Mouse (Mus musculus) thymus, postnatal 36 days (tissue): ENCODE measurements around the gene B3gnt6.

Source experiments
- DNase-seq, 2 experiments: peaks; one replicate each; pipeline ENCODE4 v3.0.0; 2022; ENCODE audit warnings: mixed read lengths in 2 of 2

B3gnt6 gene

DNA sequence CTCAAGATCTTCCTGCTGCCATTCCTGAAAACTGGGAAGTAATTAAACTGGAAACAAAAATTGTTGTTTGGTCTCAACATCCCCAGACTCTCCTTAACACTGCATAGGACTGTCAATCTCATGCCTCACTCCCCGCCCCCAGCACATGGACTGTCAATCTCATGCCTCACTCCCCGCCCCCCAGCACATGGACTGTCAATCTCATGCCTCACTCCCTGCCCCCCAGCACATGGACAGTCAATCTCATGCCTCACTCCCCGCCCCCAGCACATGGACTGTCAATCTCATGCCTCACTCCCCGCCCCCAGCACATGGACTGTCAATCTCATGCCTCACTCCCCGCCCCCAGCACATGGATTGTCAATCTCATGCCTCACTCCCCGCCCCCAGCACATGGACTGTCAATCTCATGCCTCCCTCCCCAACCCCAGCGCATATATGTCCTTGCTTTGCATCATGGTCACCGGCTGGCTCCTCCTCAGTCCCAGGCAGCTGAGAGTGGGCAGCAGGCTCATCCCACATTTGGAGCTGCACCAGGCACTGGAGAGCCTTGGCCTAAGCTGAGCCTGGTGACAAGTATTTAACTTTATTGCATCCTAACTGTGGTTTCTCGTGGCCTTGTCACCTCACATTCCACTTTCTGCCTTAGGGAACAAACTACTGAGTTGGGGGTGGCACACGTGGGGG lies 50.4 kb downstream of the B3gnt6 start:
- DNase-seq = no peak

DNA sequence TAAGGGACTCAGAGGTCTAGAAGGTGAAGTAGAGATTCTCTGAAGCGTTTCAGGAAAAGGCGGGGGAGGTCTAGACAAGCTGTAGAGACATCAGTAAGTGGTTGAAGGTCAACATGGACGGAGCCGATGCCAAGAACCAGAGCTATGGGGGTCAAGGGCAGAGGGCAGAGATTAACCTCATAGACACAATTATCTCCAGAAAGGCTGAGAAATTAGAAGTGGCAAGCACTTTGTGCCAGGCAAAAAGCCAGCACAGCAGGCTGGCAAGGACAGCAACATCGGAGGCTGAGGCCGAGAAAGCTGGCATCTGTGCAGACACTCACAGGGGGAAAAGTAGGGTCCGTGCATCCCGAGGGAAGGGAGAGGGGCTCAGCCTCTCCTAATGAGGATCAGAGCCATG lies 51.5 kb downstream of the B3gnt6 start:
- DNase-seq = no peak

DNA sequence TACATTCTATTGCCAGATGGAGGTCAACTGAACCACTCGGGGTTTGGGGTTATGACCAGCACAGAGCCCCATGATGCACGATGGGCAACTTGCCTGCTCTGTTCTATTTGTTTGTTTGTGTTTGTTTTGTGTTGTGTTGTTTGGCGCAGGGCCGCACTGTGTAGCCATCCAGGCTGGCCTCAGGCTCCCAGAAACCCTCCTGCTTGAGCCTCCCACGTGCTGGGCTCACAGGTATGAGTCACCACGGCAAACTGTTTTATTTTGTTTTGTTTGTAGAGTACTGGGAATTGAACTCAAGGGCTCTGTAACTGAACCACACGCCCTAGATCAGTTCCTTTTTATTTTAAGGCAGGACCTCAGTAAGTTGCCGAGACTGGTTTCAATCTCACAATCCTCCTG lies 52.8 kb downstream of the B3gnt6 start:
- no peak for DNase-seq

DNA sequence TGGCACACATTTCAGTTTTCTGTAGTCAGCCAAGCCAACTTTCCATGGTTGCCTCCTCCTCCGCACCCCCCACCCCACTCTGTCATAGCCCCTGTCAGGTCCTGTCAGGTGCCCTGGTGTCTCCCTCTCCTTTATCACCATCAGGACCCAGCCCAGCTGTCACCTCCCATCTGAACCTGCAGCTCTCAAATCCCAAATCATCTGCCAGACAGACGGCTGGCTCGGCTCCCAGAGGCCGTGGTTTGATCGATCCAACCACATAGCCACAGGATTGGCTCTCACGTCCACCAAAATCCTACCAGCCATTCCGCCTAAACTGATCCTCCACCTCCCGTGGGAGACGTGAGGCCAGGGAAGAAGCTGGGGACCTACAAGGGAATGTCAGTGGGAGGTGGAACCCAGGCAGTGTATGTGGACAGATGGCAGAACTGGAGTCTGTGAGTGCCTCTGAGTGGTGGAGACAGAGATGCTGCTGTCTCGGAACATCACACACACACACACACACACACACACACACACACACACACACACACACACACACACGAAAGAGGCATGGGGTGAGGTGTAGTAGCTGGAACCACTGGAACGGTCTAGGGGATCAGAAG lies 53.3 kb downstream of the B3gnt6 start:
- no peak for DNase-seq

DNA sequence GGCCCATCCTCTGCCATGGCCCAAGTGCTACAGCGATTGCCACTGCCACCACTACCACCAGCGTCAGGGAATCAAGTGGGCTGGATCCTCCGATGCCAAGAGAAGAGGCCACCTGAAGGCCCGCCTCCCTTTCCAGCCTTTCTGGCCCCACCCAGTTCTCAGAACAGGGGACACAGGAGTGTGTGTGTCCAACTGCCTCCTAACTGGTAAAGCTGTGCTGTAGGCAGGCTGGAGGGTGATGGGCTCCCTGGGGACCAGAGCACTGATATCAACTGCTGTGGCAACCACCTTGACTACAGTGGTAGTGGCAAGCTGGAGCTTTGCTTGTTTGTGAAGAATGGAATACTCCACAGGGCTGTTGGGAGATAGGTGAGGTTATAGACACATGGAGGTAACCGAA lies 53.9 kb downstream of the B3gnt6 start, which contains the start of gene Omp:
Gene Omp (minus strand): TSS at position 101 of the 400 bp plus-strand sequence.
- DNase-seq = no peak

DNA sequence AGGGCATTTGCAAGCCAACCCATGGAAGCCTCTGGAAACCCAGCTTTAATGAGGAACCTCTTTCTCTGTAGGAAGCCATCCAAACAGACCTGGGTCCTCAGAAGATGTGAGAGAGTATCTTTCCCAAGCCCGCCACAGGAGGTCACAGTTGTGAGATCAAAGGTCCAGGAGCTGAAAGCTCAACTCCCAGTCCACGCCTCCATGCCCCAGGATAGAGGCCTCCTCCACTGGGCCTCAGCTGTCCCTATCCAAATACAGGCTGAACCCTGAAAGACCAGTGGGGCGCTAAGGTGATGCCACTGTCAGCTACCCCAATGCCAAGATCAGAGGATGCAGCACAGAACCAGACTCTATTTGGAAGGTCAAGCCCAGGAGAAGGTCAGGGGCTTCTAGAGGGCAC lies 56.6 kb downstream of the B3gnt6 start:
- no peak for DNase-seq
